Mouse (Mus musculus): ENCODE measurements at regions not wholly inside any gene's neighbourhood (a gene's known extent, or its start where the extent isn't known, plus 50 kb on each side); places are given as distances from the start of the nearest gene placed in this dataset.

GRCm38 (mm10) chr13:99741981-99742380, 158.9 kb downstream of the Cartpt start:
- Histone ChIP-seq H3K4me1 (ENCODE audit: control insufficient read depth, insufficient read depth, low read length) (no peaks in the 10 kb centered on the region; the same call in 1 of the 2 replicates), H3K4me3 (ENCODE audit: control insufficient read depth, low read depth, low read length) (no peak overlapping the region), H3K27me3 (ENCODE audit: control insufficient read depth, insufficient read depth, low read length) (no peaks in the 10 kb centered on the region), H3K36me3 (ENCODE audit: control insufficient read depth, insufficient read depth, low read length) (no peaks in the 10 kb centered on the region), H3K27ac (ENCODE audit: control insufficient read depth, insufficient read depth, low read depth, low read length) (no peak overlapping the region)
- TF ChIP-seq CTCF (IDR thresholded peaks at IDR 0.05; ENCODE audit: control insufficient read depth, insufficient read depth, insufficient replicate concordance, low read depth, low read length), result no peak
- TF ChIP-seq POLR2A (IDR thresholded peaks at IDR 0.05; ENCODE audit: control insufficient read depth, low read depth, low read length), result no peak

GRCm38 (mm10) chr13:99739420-99739819, 161.5 kb downstream of the Cartpt start:
- TF ChIP-seq CTCF (IDR thresholded peaks at IDR 0.05; ENCODE audit: control insufficient read depth, insufficient read depth, insufficient replicate concordance, low read depth, low read length), result no peak
- TF ChIP-seq POLR2A (IDR thresholded peaks at IDR 0.05; ENCODE audit: control insufficient read depth, low read depth, low read length), result no peak
- Histone ChIP-seq H3K27me3 (ENCODE audit: control insufficient read depth, insufficient read depth, low read length) (no peaks in the 10 kb centered on the region), H3K27ac (ENCODE audit: control insufficient read depth, insufficient read depth, low read depth, low read length) (no peak overlapping the region), H3K4me3 (ENCODE audit: control insufficient read depth, low read depth, low read length) (no peak overlapping the region), H3K4me1 (ENCODE audit: control insufficient read depth, insufficient read depth, low read length) (no peaks in the 10 kb centered on the region; the same call in 1 of the 2 replicates), H3K36me3 (ENCODE audit: control insufficient read depth, insufficient read depth, low read length) (no peaks in the 10 kb centered on the region)

GRCm38 (mm10) chr13:99737271-99737670, 163.6 kb downstream of the Cartpt start:
- Histone ChIP-seq H3K4me1 (ENCODE audit: control insufficient read depth, insufficient read depth, low read length) (no peaks in the 10 kb centered on the region; the same call in 1 of the 2 replicates), H3K27me3 (ENCODE audit: control insufficient read depth, insufficient read depth, low read length) (no peaks in the 10 kb centered on the region), H3K27ac (ENCODE audit: control insufficient read depth, insufficient read depth, low read depth, low read length) (peak overlapping the region; percentile 30; the same call in 1 of the 2 replicates), H3K36me3 (ENCODE audit: control insufficient read depth, insufficient read depth, low read length) (no peaks in the 10 kb centered on the region), H3K4me3 (ENCODE audit: control insufficient read depth, low read depth, low read length) (no peak overlapping the region)
- no peak for TF ChIP-seq POLR2A (IDR thresholded peaks at IDR 0.05; ENCODE audit: control insufficient read depth, low read depth, low read length)
- no peak for TF ChIP-seq CTCF (IDR thresholded peaks at IDR 0.05; ENCODE audit: control insufficient read depth, insufficient read depth, insufficient replicate concordance, low read depth, low read length)

- H3K27ac ChIP-seq (ENCODE audit: control insufficient read depth, insufficient read depth, low read depth, low read length), result no peak overlapping the region
- H3K27me3 ChIP-seq (ENCODE audit: control insufficient read depth, insufficient read depth, low read length), result no peaks in the 10 kb centered on the region
- H3K36me3 ChIP-seq (ENCODE audit: control insufficient read depth, insufficient read depth, low read length), result no peaks in the 10 kb centered on the region
- TF ChIP-seq POLR2A (IDR thresholded peaks at IDR 0.05; ENCODE audit: control insufficient read depth, low read depth, low read length) (no peak), CTCF (IDR thresholded peaks at IDR 0.05; ENCODE audit: control insufficient read depth, insufficient read depth, insufficient replicate concordance, low read depth, low read length) (no peak)
- no peaks in the 10 kb centered on the region for H3K4me1 ChIP-seq (ENCODE audit: control insufficient read depth, insufficient read depth, low read length)
- H3K4me3 ChIP-seq (ENCODE audit: control insufficient read depth, low read depth, low read length), result no peak overlapping the region
Observed at GRCm38 (mm10) chr13:99729145-99729544, 171.7 kb downstream of the Cartpt start.

GRCm38 (mm10) chr13:99724245-99724644, 176.6 kb downstream of the Cartpt start:
- Histone ChIP-seq H3K4me3 (ENCODE audit: control insufficient read depth, low read depth, low read length) (no peak overlapping the region), H3K4me1 (ENCODE audit: control insufficient read depth, insufficient read depth, low read length) (no peaks in the 10 kb centered on the region), H3K27ac (ENCODE audit: control insufficient read depth, insufficient read depth, low read depth, low read length) (no peak overlapping the region), H3K27me3 (ENCODE audit: control insufficient read depth, insufficient read depth, low read length) (no peaks in the 10 kb centered on the region), H3K36me3 (ENCODE audit: control insufficient read depth, insufficient read depth, low read length) (no peaks in the 10 kb centered on the region)
- TF ChIP-seq POLR2A (IDR thresholded peaks at IDR 0.05; ENCODE audit: control insufficient read depth, low read depth, low read length) (no peak), CTCF (IDR thresholded peaks at IDR 0.05; ENCODE audit: control insufficient read depth, insufficient read depth, insufficient replicate concordance, low read depth, low read length) (no peak)

GRCm38 (mm10) chr13:99723237-99723981, 177.5 kb downstream of the Cartpt start:
- Histone ChIP-seq H3K4me3 (ENCODE audit: control insufficient read depth, low read depth, low read length) (no peak overlapping the region), H3K27me3 (ENCODE audit: control insufficient read depth, insufficient read depth, low read length) (no peaks in the 10 kb centered on the region), H3K27ac (ENCODE audit: control insufficient read depth, insufficient read depth, low read depth, low read length) (no peak overlapping the region), H3K4me1 (ENCODE audit: control insufficient read depth, insufficient read depth, low read length) (no peaks in the 10 kb centered on the region), H3K36me3 (ENCODE audit: control insufficient read depth, insufficient read depth, low read length) (no peaks in the 10 kb centered on the region)
- TF ChIP-seq POLR2A (IDR thresholded peaks at IDR 0.05; ENCODE audit: control insufficient read depth, low read depth, low read length) (no peak), CTCF (IDR thresholded peaks at IDR 0.05; ENCODE audit: control insufficient read depth, insufficient read depth, insufficient replicate concordance, low read depth, low read length) (no peak)

- Histone ChIP-seq H3K36me3 (ENCODE audit: control insufficient read depth, insufficient read depth, low read length) (no peaks in the 10 kb centered on the region), H3K27me3 (ENCODE audit: control insufficient read depth, insufficient read depth, low read length) (no peaks in the 10 kb centered on the region), H3K27ac (ENCODE audit: control insufficient read depth, insufficient read depth, low read depth, low read length) (no peak overlapping the region), H3K4me1 (ENCODE audit: control insufficient read depth, insufficient read depth, low read length) (no peaks in the 10 kb centered on the region), H3K4me3 (ENCODE audit: control insufficient read depth, low read depth, low read length) (no peak overlapping the region)
- TF ChIP-seq POLR2A (IDR thresholded peaks at IDR 0.05; ENCODE audit: control insufficient read depth, low read depth, low read length), result no peak
- no peak for TF ChIP-seq CTCF (IDR thresholded peaks at IDR 0.05; ENCODE audit: control insufficient read depth, insufficient read depth, insufficient replicate concordance, low read depth, low read length)
Observed at GRCm38 (mm10) chr13:99720566-99720965, 180.3 kb downstream of the Cartpt start.

Measured in testis, adult 2 months (tissue).